Mouse (Mus musculus): ENCODE measurements around the gene Idh1.
"Not testable (repeated sequence)": the region's sequence is repeated elsewhere in the genome, so short reads cannot be mapped to it uniquely, and the experiment has no call there.

Gene Idh1

GRCm38 (mm10) chr1:65186287-65187073, at the start of gene Idh1, which contains the start of gene Pikfyve:
Gene Idh1 (minus strand): TSS chr1:65186500.
Gene Pikfyve (plus strand): TSS chr1:65186683.
- DNase-seq (ENCODE audit: low spot score in 2 of 2), result peak; percentile 95 to 96

DNA sequence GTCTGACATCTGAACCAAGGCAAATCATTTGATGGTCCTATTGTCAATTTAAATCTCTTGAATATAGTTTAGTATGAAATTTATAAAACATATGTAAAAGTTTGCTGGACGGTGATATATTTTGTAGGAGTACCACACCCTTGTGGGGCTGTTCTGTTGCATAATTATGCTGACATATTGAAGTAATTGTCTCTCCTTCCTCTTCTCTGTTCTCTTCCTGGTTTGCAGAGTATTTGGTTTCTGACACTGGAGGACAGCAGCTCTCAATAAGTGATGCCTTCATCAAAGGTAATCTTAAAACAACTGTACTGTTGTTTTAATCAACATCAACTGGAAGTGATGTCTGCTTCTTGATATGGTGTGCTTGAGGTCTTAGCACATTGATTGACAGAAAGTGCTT, 44.3 kb upstream of the Idh1 start:
- no peak for DNase-seq (ENCODE audit: low spot score in 2 of 2)

GRCm38 (mm10) chr1:65229768-65230167, 43.5 kb upstream of the Idh1 start:
- not testable (repeated sequence) for DNase-seq (ENCODE audit: low spot score in 2 of 2)

DNA sequence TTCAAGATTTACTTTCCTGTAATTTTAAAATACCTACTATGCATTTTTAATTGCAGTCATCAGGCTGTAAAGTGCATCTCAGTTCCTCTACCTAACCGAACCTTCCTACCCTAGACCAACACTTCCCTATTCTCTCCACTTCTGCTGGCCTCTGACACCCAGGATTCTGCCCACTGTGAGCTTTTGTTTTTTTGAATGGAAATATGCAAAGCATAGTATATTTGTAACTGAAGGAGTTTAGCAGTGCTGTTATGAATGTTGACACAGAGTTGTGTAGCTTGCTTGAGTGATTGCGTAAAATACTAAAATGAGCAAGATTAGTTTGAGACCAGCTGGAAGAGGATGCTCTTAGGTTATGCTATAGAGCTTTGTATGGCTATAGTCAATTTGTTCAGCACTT, 41.4 kb upstream of the Idh1 start:
- DNase-seq (ENCODE audit: low spot score in 2 of 2), result no peak

- DNase-seq (ENCODE audit: low spot score in 2 of 2), result no peak
Measured at GRCm38 (mm10) chr1:65223654-65224053, 37.4 kb upstream of the Idh1 start.

GRCm38 (mm10) chr1:65217972-65218371, 31.7 kb upstream of the Idh1 start:
- no peak for DNase-seq (ENCODE audit: low spot score in 2 of 2)

DNA sequence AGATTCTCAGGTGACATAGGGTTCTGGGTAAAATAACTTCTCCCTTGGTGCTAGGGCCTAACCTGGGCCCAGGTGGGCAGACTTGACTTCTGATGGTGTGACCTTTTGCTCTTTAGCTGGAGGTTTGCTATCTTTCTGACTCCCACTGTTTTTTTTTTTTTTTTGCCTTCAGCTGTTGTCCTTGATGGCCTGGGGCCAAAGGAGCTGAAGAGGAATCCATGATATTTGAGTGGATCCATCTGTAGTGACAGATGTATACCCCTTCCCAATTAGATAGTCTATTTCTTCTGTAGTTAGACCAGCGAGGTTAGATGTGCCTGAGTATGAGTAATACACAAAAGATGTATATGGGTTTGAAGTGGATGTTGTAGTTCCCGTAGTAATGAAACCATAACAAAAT, 31.3 kb upstream of the Idh1 start:
- DNase-seq (ENCODE audit: low spot score in 2 of 2), result no peak

DNA sequence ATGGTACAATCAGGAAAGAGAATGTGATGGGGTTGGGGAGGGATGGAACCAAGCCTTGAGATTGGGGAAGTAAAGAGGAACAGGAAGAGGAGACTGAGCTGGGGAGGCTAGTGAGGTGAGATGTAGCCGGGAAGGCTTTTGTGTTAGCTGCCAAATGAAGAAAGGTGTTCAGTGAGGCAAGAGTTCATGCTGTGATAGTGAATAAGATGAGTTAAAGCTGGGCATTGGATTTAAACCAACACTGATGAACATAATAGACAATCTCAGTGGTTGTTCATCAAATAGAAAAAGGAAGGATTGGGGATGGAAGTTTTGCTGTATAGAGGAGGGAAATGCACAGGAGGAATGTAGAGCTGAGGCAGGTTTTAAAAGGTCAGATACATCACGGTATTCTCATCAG, 26.9 kb upstream of the Idh1 start:
- no peak for DNase-seq (ENCODE audit: low spot score in 2 of 2)

DNA sequence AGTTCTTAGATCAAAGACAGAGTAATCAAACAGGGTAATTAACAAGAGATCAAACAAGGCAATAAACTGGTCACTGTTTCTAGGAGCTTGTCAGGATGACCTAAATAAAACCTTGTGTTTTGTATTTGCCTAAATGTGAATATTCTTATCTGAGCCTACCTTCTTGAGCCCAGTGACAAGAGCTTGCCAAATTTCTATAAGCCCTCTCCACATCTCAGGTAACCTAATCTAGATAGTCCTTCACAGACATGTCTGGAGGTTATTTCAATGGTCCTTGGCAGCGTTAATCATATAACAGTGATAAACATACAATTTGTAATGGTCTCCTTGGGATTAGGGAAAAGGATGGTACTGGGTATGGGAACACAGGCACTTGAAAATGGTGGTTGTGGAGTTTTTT, 18.0 kb upstream of the Idh1 start:
- no peak for DNase-seq (ENCODE audit: low spot score in 2 of 2)

GRCm38 (mm10) chr1:65198861-65199260, 12.6 kb upstream of the Idh1 start:
- no peak for DNase-seq (ENCODE audit: low spot score in 2 of 2)

GRCm38 (mm10) chr1:65198425-65198824, 12.1 kb upstream of the Idh1 start:
- DNase-seq (ENCODE audit: low spot score in 2 of 2), result no peak

GRCm38 (mm10) chr1:65193226-65193625, 6.9 kb upstream of the Idh1 start:
- no peak for DNase-seq (ENCODE audit: low spot score in 2 of 2)

DNA sequence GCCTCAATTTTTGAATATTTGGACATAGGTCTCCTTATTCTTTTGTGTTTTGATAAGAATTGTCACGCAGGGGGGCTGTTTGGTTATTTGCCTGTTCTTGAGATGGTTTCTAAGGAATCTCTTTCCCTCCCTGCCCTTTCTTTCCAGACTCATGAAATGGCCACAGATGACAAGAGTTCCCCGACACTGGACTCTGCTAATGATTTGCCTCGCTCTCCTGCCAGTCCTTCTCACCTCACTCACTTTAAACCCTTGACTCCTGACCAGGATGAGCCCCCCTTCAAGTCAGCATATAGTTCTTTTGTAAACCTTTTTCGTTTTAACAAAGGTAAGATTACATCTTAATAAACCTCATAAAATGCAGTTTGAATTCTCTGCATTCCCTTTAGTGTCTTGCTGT, 3.9 kb upstream of the Idh1 start:
- DNase-seq (ENCODE audit: low spot score in 2 of 2), result no peak

- DNase-seq (ENCODE audit: low spot score in 2 of 2), result no peak
Measured at GRCm38 (mm10) chr1:65187074-65187430, 752 bp upstream of the Idh1 start.

GRCm38 (mm10) chr1:65185524-65186205, 635 bp downstream of the Idh1 start:
- no peak for DNase-seq (ENCODE audit: low spot score in 2 of 2)

DNA sequence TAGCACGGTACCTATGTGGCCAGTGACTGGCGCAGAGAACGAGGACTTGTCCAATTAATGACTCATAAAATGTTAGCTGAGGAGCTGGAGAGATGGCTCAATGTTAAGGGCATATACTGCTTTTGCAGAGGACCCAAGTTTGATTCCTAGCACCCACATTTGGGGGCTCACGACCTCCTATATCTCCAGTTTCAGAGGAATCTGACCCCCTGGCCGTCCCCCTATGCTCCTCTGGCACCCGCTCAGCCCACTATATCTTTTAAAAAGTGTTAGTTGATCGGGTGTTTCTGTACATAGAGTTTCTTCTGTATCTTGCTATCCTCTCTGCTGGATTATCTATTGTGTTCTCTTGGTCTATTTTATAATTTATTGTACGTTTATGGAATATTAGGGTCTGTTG, 1.3 kb downstream of the Idh1 start:
- no peak for DNase-seq (ENCODE audit: low spot score in 2 of 2)

DNA sequence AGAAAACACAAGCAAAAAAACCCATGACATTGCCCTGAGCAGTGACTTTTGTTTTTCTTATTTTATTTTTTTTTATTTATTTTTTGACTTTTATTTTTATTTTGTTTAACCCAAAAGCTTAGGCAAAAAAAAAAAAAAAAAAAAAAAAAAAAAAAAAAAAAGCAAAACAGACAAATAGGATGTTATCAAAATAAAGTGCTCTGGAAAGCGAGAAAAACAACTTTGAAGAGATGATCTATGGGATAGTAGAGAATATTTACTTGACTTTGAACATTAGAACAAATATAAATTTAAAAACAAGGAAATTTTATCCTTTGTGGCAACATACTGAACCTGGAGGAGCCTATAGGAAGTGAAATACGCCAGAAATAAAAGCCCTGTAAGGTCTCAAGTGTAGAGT, 2.3 kb downstream of the Idh1 start:
- DNase-seq (ENCODE audit: low spot score in 2 of 2), result no peak

DNA sequence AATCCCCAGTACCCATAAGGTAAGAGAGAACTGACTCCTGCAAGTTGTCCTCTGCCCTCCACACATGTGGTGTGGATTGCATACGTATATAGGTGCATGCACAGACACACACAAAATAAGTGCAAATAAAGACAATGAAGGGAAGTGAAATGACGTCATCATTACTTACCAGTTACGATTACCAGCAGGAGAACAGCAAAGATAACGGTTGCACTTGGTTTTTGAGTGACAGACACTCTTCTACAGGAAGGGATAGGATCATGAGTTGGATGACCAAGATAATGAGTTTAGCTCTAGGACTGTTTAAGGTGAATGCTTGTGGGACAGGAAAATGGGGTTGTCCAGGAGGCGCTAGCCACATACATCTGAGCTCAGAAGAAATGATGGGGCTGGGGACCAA, 4.8 kb downstream of the Idh1 start:
- no peak for DNase-seq (ENCODE audit: low spot score in 2 of 2)

GRCm38 (mm10) chr1:65179634-65180249, 6.6 kb downstream of the Idh1 start:
- DNase-seq (ENCODE audit: low spot score in 2 of 2), result peak in 1 of 2 experiments; percentile 20

- peak; percentile 95 to 96 for DNase-seq (ENCODE audit: low spot score in 2 of 2)
Measured at GRCm38 (mm10) chr1:65178902-65179432, 7.3 kb downstream of the Idh1 start.

DNA sequence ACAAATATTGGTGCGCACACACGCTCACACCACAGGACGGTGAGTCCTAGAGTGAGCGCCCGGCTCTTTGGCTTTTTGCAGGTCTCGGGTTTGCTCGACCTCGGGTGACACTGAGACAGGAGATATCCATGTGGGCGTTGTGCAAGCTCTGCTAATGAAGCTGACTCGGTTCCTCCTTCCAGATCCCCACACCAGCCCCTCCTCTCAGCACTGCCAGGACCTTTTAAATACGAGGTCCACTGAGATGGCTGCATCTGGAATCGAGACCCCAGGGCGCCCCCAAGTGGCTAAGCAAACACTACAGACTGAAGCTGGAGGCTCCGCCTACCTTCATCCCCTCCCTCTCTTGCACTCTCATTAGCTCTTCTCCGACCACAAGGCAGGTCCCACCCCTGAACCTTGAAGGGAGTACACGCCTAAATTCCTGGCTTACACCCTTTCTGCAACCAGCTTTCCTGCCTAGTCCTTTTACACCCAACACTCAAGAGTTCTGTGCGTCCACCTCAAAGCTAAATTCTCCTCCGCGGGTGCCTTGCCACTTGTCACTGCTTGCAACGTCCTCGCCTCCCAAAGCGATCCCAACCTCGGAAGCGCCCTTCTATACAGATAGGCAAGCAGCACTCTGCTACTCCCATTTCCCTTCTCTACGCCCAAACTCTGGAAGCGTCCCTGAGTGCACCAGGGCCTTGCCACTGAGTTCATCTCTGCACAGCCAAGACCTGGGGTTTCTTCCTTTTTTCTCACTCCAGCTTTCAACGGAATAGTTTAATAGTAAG, 8.0 kb downstream of the Idh1 start:
- DNase-seq (ENCODE audit: low spot score in 2 of 2), result peak; percentile 86 to 90

GRCm38 (mm10) chr1:65177452-65177851, 8.8 kb downstream of the Idh1 start:
- no peak for DNase-seq (ENCODE audit: low spot score in 2 of 2)

Measured in right cerebral cortex, postnatal 36 days (tissue).